Mouse (Mus musculus) cerebellum, postnatal 25 days (tissue): ENCODE data around the gene Zfp574.
"Not testable (repeated sequence)": the region's sequence is repeated elsewhere in the genome, so short reads cannot be mapped to it uniquely, and the experiment has no call there.

ENCODE experiments used
- DNase-seq, 2 experiments: peaks; one replicate each; pipeline ENCODE4 v3.0.0; 2021; ENCODE audit warnings: mixed read lengths in 2 of 2

Zfp574 gene

GRCm38 (mm10) chr7:25071979-25072715, at the start of gene Zfp574, which contains the start of gene Grik5:
TSS of gene Zfp574 (plus strand) at chr7:25072567.
TSS of gene Grik5 (minus strand) at chr7:25072346.
- peak; percentile 60 to 61 for DNase-seq

GRCm38 (mm10) chr7:25025855-25026439, 46.4 kb upstream of the Zfp574 start:
- peak; percentile 57 to 69 for DNase-seq

GRCm38 (mm10) chr7:25026452-25026851, 45.9 kb upstream of the Zfp574 start:
- no peak for DNase-seq

- DNase-seq, result peak; percentile 82 to 89
Measured at GRCm38 (mm10) chr7:25030032-25030753, 42.2 kb upstream of the Zfp574 start.

- no peak for DNase-seq
Measured at GRCm38 (mm10) chr7:25031528-25031927, 40.8 kb upstream of the Zfp574 start.

GRCm38 (mm10) chr7:25034796-25035195, 37.6 kb upstream of the Zfp574 start:
- no peak for DNase-seq

- DNase-seq, result peak; percentile 90 to 92
Measured at GRCm38 (mm10) chr7:25035916-25036315, 36.5 kb upstream of the Zfp574 start.

- no peak for DNase-seq
Measured at GRCm38 (mm10) chr7:25041921-25042320, 30.4 kb upstream of the Zfp574 start.

GRCm38 (mm10) chr7:25044599-25044998, 27.8 kb upstream of the Zfp574 start:
- not testable (repeated sequence) for DNase-seq

GRCm38 (mm10) chr7:25047363-25047762, 25.0 kb upstream of the Zfp574 start:
- peak; percentile 50 to 63 for DNase-seq

GRCm38 (mm10) chr7:25049295-25049930, 23.0 kb upstream of the Zfp574 start:
- DNase-seq, result no peak

GRCm38 (mm10) chr7:25052587-25052986, 19.8 kb upstream of the Zfp574 start:
- DNase-seq, result no peak

- peak; percentile 51 to 61 for DNase-seq
Measured at GRCm38 (mm10) chr7:25056951-25057350, 15.4 kb upstream of the Zfp574 start.

- DNase-seq, result no peak
Measured at GRCm38 (mm10) chr7:25057888-25058287, 14.5 kb upstream of the Zfp574 start.

GRCm38 (mm10) chr7:25058394-25058793, 14.0 kb upstream of the Zfp574 start:
- DNase-seq, result no peak

- DNase-seq, result no peak
Measured at GRCm38 (mm10) chr7:25058836-25059235, 13.5 kb upstream of the Zfp574 start.

GRCm38 (mm10) chr7:25063346-25063745, 9.0 kb upstream of the Zfp574 start:
- DNase-seq, result no peak

- no peak for DNase-seq
Measured at GRCm38 (mm10) chr7:25063900-25064299, 8.5 kb upstream of the Zfp574 start.

- no peak for DNase-seq
Measured at GRCm38 (mm10) chr7:25067338-25067737, 5.0 kb upstream of the Zfp574 start.

- DNase-seq, result no peak
Measured at GRCm38 (mm10) chr7:25067909-25068656, 4.3 kb upstream of the Zfp574 start.

- DNase-seq, result no peak
Measured at GRCm38 (mm10) chr7:25068724-25069123, 3.6 kb upstream of the Zfp574 start.

GRCm38 (mm10) chr7:25072716-25073390, 486 bp downstream of the Zfp574 start:
- peak; percentile 76 for DNase-seq
